Mouse (Mus musculus) gastrocnemius, postnatal 10 days (tissue): ENCODE data around the gene Nxph3. TPM values are rescaled to one million over a fixed set of nuclear protein-coding genes. Genes with fewer than 3 reads are reported as not detected.
A peak's percentile ranks its signal among the peaks of the same experiment; 100 is the strongest.
"Not testable (repeated sequence)": the region's sequence is repeated elsewhere in the genome, so short reads cannot be mapped to it uniquely, and the experiment has no call there.

ENCODE experiments used
- DNase-seq: peaks from one replicate; pipeline ENCODE4 v3.0.0; 2021; ENCODE audit warnings: mixed read lengths
- total RNA-seq, 2 experiments: library from RNA; stranded (reverse); gene quantifications; 2 replicates each; pipeline ENCODE4 v1.2.3; 2021

The Nxph3 gene
- total RNA-seq, 2 experiments from 2014 or later = 0.87 to 1.1 TPM

DNA sequence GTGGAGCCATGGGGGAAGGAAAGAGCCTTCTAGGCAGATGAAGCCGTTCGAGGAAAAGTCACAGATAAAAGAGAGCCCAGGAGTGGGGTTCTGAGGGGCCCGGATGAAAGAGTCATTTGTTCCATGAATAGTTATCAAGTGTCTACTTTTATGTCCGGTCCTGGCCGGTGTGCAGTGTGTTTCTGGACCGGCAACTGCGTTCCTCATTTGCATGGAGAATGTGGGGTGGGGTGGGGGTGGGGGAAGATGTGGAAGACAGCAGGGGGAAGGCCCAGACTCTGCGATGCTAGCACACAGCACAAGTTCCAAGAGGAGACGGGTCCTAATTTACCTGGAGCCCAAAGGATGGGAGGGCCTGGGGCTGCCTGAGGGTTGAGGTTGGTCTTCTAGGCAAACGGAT is 4.9 kb upstream of the Nxph3 start:
- DNase-seq = no peak

DNA sequence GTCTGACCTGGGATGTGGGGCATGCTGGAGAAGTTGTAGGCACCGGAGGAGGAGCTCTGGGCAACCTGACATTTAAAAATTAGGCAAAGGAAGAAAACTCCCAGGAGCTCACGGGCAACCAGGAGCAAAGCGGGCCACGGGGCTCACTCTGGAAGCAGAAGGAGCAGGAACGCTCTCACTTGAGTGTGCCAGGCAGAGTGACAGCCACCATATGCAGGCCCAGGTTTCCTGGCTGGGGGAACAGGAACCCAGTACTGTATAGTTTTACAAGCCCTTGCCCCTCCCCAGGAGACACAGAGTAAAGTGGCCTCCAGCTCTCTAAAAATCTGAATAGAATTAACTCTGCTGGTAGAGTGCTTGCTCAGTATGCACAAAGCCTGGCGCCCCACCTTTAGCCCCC is 2.8 kb upstream of the Nxph3 start:
- no peak for DNase-seq

DNA sequence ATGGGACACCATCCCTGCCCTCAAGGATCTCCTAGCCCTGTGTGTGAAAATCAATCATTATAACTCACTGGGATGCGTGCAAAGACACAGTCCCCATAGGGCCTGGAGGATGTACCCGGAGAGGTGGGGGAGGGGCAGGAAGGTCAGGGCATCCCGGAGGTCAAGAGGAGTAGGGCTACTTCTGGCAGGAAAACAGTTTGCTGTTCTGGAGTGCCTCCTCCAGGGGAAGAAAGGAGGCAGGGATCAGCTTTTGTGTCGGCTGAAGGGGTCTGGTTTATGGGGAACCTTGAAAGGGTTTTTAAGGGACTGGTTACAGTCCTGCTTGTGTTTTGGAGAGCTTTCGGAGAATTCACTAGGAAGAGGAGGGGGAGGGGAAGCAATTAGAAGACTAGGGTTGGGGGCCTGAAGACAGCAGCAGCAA is 2.1 kb upstream of the Nxph3 start:
- DNase-seq = no peak

- DNase-seq = no peak
Measured at GRCm38 (mm10) chr11:95515376-95516323, 1.3 kb upstream of the Nxph3 start.

DNA sequence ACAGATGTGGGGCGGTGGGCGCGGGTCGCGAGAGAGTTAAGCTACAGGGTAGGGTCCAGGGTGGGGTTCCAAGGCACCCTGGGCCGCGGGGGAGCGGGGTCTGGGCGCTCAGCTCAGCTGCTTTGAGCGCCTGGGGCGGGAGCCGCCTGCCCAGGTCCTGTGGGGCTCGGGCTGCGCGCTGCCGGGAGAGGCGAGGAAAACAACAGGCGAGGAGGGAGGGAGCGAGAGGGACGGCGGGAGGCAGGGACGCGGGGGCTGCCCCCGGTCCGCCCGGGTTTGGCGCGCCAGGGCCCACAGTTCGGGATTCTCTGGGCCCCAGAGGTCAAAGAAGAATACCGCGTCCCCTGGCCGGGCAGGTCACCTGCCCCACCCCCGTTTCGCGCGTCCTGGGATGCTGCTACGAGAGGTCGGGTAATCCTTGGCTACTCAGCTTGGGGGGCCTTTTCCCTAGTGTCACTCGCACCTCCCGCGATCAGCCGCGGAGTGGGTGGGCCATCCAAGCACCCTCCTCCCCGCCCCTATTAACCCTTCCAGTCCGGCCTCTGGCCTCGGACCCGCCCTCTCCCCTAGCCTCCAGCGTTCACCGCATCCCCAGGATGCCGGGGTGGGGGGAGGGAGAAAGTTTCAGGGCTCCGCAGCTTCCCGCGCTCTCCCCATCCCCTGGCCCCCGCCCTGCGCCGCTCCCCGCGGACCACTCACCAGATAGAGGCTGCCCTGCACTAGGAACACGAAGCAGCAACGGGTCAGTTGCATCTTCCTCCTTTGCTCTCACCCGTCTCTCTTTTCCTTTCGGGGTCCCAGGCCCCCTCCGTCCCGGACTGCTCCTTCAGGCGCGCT is 691 bp downstream of the Nxph3 start:
- DNase-seq = peak; percentile 41

- no peak for DNase-seq
Measured at GRCm38 (mm10) chr11:95512383-95512782, 2.0 kb downstream of the Nxph3 start.

- DNase-seq = no peak
Measured at GRCm38 (mm10) chr11:95511919-95512318, 2.5 kb downstream of the Nxph3 start.

- DNase-seq = no peak
Measured at GRCm38 (mm10) chr11:95510631-95511030, 3.7 kb downstream of the Nxph3 start.

DNA sequence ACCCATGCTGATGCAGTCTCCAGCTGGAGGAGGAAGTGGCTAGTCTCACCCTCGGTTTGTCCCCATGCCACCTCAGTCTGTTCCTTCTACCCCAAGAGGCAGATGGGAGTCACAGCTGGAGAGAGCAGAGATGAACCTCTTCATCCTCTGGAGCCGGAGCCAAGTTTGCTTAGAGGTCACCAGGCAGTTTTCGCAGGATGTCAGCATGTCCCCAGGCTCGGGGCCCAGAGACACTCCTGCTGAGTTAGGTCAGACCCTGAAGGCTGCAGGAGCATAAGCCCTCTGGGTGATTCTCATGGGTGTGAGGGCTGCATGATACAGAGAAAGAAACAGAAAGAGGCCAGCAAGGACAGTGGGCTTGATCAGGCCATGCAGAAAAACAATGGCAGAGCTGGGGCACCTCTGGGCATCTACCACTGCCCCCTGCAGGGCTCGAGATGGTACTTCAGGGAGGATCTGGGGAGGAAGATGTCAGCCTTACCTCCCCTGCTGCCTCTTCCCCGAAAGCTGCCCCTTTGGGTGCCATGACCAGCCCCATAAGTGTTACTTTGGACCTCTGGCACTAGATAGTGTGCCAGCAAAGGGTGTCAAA is 5.1 kb downstream of the Nxph3 start:
- DNase-seq = no peak

- no peak for DNase-seq
Measured at GRCm38 (mm10) chr11:95508211-95508926, 6.0 kb downstream of the Nxph3 start.

- no peak for DNase-seq
Measured at GRCm38 (mm10) chr11:95507785-95508184, 6.6 kb downstream of the Nxph3 start.

- no peak for DNase-seq
Measured at GRCm38 (mm10) chr11:95507041-95507716, 7.2 kb downstream of the Nxph3 start.

DNA sequence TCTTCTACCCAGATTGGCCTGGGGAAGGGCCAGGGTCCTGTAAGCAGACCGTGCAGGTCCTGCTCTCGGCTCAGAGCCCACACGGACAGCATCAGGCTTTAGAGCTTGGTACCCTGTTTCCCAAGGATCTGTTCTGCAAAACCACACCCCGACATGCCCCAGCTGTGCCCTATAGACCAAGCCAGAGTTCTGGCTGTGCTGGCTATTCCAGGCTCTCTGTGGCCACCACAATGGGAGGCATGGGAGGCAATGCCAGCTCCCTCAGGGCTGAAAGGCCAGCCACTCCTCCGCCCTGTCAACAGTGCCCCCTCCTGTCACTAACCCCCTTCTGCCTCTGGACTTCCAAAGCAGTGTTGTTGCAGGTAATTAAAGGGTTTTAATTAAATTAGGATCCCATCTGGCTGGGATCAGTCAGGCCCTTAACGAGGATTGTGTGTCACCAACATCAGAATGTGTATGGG is 10.1 kb downstream of the Nxph3 start:
- DNase-seq = no peak

DNA sequence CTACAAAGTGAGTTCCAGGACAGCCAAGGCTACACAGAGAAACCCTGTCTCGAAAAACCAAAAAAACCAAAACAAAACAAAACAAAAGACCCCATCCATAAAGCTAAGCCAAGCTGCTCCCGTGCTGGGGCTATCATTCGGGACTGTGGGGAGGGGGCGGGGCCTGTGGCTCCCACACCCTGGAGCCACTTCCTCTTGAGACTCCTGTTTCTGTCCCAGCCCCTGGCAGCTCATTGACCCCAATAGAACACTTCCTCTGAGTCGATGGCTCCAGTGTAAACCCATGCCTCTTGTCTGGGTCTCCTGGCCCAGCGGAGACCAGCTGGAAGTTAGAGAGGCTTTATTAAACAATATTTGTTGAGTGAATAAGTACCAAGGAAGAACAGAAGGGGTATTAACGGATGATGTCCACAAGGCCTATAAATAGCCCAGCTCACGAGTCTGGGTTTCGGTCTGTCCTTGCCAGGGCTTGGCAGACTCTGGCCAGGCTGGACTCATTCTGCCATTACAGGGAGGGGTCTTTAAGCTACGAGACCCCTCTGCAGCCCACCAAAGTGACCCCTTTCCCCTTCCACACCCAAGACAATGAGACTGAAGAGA is 10.7 kb downstream of the Nxph3 start:
- no peak for DNase-seq

- DNase-seq = not testable (repeated sequence)
Measured at GRCm38 (mm10) chr11:95501826-95502225, 12.5 kb downstream of the Nxph3 start.

GRCm38 (mm10) chr11:95500836-95501235 is 13.5 kb downstream of the Nxph3 start:
- DNase-seq = no peak

GRCm38 (mm10) chr11:95500412-95500811 is 14.0 kb downstream of the Nxph3 start:
- no peak for DNase-seq

DNA sequence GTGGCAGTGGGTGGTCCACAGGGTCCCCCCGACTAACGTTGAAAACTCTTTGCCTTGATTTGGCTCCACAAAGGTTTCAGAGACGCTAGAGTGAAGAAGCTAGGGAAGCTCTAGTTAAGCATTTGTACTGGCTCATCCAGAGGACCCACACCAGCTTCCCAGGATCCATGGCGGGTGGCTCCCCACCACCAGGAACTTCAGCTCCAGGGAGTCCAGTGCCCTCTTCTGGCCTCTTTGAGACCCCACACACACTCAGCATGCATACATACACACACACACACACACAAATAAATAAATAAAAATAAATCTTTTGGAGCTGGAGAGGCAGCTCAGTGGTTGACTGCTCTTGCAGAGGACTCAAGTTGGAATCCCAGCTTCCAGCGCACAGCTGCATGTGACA is 16.4 kb downstream of the Nxph3 start:
- DNase-seq = no peak

- no peak for DNase-seq
Measured at GRCm38 (mm10) chr11:95495883-95496282, 18.5 kb downstream of the Nxph3 start.

DNA sequence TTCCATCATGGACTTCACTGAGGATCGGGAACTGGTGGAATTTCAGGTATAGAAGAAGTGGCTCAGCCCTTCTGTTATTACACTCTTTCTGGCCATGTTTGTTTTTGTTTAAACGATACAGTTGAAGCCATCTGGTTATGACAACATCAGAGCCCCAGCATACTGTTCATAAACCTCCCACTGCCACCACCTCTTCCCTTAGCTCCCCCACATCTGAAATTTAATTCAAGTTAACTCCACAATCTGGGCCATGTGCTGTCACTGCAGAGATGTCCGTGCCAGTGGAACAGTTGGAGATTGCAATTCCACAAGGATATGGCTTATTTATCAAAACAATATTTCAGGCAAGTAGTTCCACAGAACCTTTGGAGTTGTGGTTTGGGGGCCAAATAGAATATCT is 20.0 kb downstream of the Nxph3 start:
- no peak for DNase-seq

DNA sequence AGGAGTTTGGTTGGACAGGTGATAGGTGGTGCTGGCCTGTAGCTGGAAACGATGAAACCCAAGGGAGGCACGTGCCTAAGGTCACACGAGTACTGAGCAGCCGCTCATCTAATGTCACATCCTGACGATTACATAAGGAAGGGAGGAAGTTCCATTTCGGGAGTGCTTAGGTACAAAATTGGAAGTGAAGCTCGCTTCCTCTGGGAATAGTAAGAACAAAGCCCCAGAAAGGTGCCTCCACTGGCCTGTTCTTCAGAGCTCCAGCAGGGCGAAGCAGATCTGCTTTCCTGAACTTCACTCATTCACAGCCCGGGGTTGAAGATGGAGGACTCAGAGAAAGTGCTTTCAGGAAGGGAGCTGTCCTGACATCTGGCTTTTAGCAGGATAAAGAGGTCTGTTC is 20.4 kb downstream of the Nxph3 start:
- DNase-seq = no peak
